Mouse (Mus musculus) small intestine, adult 2 months (tissue): ENCODE data around the gene Ephb1.

Experiments
- CTCF ChIP-seq: fragments of 200-500 bp; IDR thresholded peaks from 2 replicates; pipeline ENCODE4 v1.5.1; 2012; ENCODE audit warnings: low read depth, mild to moderate bottlenecking, control low read depth, inconsistent platforms, low read length, moderate library complexity, mixed read lengths; ENCODE audit not compliant: insufficient replicate concordance, insufficient read length; ENCODE audit errors: extremely low read depth
- POLR2A ChIP-seq: fragments of 200-500 bp; IDR thresholded peaks from 2 replicates; pipeline ENCODE4 v1.6.1; 2012; ENCODE audit warnings: low read depth, mild to moderate bottlenecking, control low read depth, inconsistent platforms, low read length, moderate library complexity

DNA sequence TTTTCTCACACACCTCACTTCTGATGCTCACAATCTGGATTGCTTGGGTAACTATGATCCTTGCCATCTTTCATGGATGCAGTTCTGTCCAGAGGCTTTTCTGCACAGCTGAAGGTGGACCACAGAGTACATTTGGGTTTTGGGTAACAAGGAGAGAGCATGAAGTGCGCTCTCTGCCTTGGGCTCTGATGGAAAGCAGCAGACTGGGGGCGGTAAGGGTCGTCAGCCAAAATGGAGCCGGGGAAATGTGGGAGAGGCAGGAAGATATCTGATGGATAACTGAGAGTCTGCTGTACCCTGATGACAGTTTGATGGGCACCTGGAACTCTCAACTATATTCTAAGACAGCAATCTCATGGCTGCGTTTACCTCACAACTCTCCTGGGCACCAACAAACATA lies 19.4 kb upstream of the Ephb1 start:
- TF ChIP-seq CTCF (no peak), POLR2A (no peak)
